Mouse (Mus musculus) lung, embryonic 16.5 days (tissue): ENCODE data around the gene Mapk3. TPM values are rescaled to one million over a fixed set of nuclear protein-coding genes. Genes with fewer than 3 reads are reported as not detected.

Source experiments
- polyA plus RNA-seq: library from polyadenylated mRNA; unstranded; fragments of >200 nt; fragmentation: Nextera tagmentation; extraction: Ambion mirVana; gene quantifications from 2 replicates; pipeline ENCODE4 v1.2.1, GENCODE M21; 2015

The Mapk3 gene
- polyA plus RNA-seq, 1 experiment from 2014 or later: 138 TPM

Other genes starting within 250 kb of the Mapk3 start
- gene Eif3c, start 193.2 kb upstream of the Mapk3 start, polyA plus RNA-seq: 181 and 187 TPM in 2 replicates
- gene Apobr, start 174.7 kb upstream of the Mapk3 start, polyA plus RNA-seq: 1.6 and 2.3 TPM in 2 replicates
- gene Cln3, start 173.8 kb upstream of the Mapk3 start, polyA plus RNA-seq: 31.2 and 31.7 TPM in 2 replicates
- gene Il27, start 164.7 kb upstream of the Mapk3 start, polyA plus RNA-seq: not detected in 2 replicates
- 34.2 and 53.9 TPM in 2 replicates for gene Nupr1, start 128.7 kb upstream of the Mapk3 start, polyA plus RNA-seq
- gene Sgf29, start 110.3 kb upstream of the Mapk3 start, polyA plus RNA-seq: 42.9 and 47.3 TPM in 2 replicates
- 12.3 and 21.1 TPM in 2 replicates for gene Sult1a1, start 83.2 kb upstream of the Mapk3 start, polyA plus RNA-seq
- gene Bola2, start 64.2 kb upstream of the Mapk3 start, polyA plus RNA-seq: 102 and 108 TPM in 2 replicates
- gene Slx1b, start 63.8 kb upstream of the Mapk3 start, polyA plus RNA-seq: 11.1 and 11.9 TPM in 2 replicates
- 42.4 and 59.5 TPM in 2 replicates for gene Coro1a, start 51.8 kb upstream of the Mapk3 start, polyA plus RNA-seq
- gene Gdpd3, start 6.7 kb downstream of the Mapk3 start, polyA plus RNA-seq: 2.9 and 4.2 TPM in 2 replicates
- 111 and 123 TPM in 2 replicates for gene Ypel3, start 17.4 kb downstream of the Mapk3 start, polyA plus RNA-seq
- gene Tbx6, start 21.9 kb downstream of the Mapk3 start, polyA plus RNA-seq: 0.25 and 0.68 TPM in 2 replicates
- 232 and 243 TPM in 2 replicates for gene Ppp4c, start 32.9 kb downstream of the Mapk3 start, polyA plus RNA-seq
- 0.36 and 0.38 TPM in 2 replicates for gene Fam57b, start 38.1 kb downstream of the Mapk3 start, polyA plus RNA-seq
- gene 4930451I11Rik, start 72.0 kb downstream of the Mapk3 start, polyA plus RNA-seq: not detected in 2 replicates
- 0.49 and 0.63 TPM in 2 replicates for gene Doc2a, start 87.8 kb downstream of the Mapk3 start, polyA plus RNA-seq
- gene Hirip3, start 102.4 kb downstream of the Mapk3 start, polyA plus RNA-seq: 30.3 and 32.3 TPM in 2 replicates
- 76.5 and 89.3 TPM in 2 replicates for gene Ino80e, start 102.8 kb downstream of the Mapk3 start, polyA plus RNA-seq
- gene Taok2, start 125.1 kb downstream of the Mapk3 start, polyA plus RNA-seq: 55.8 and 58.3 TPM in 2 replicates
- gene Tmem219, start 163.3 kb downstream of the Mapk3 start, polyA plus RNA-seq: 28.4 and 30.8 TPM in 2 replicates
- 11.7 and 12.3 TPM in 2 replicates for gene Kctd13, start 169.3 kb downstream of the Mapk3 start, polyA plus RNA-seq
- gene Asphd1, start 190.0 kb downstream of the Mapk3 start, polyA plus RNA-seq: 0.14 and 0.20 TPM in 2 replicates
- 0.36 and 0.63 TPM in 2 replicates for gene Sez6l2, start 191.0 kb downstream of the Mapk3 start, polyA plus RNA-seq
- gene Cdipt, start 216.3 kb downstream of the Mapk3 start, polyA plus RNA-seq: 119 and 122 TPM in 2 replicates
- gene Cdiptos, start 216.5 kb downstream of the Mapk3 start, polyA plus RNA-seq: 0.89 and 2.1 TPM in 2 replicates